Mouse (Mus musculus) MEL (cell line): ENCODE results near the gene Il1rapl1.

Experiments
- CTCF ChIP-seq, 3 experiments: IDR thresholded peaks in 2 of 3; conservative IDR thresholded peaks in 1 of 3; 2 replicates each; pipeline ENCODE4 v1.5.1; 2011 to 2012; ENCODE audit warnings: low read length in 3 of 3, low read depth in 2 of 3, mild to moderate bottlenecking in 2 of 3, improper control_type of control experiment in 1 of 3, inconsistent platforms in 1 of 3, mixed read lengths in 1 of 3, moderate library complexity in 1 of 3; ENCODE audit not compliant: control insufficient read depth in 1 of 3, insufficient read depth in 1 of 3, poor library complexity in 1 of 3, severe bottlenecking in 1 of 3
- EP300 ChIP-seq, 2 experiments: IDR thresholded peaks; 2 replicates each; pipeline ENCODE4 v1.6.1; 2011; ENCODE audit warnings: improper control_type of control experiment in 2 of 2, low read length in 2 of 2, low read depth in 1 of 2, mild to moderate bottlenecking in 1 of 2
- ETS1 ChIP-seq: IDR thresholded peaks from 2 replicates; pipeline ENCODE4 v1.6.1; 2012; ENCODE audit warnings: low read depth, mild to moderate bottlenecking, inconsistent platforms, low read length, improper control_type of control experiment, moderate library complexity
- GATA1 ChIP-seq: IDR thresholded peaks from 2 replicates; pipeline ENCODE4 v1.6.1; 2011; ENCODE audit warnings: low read depth, low read length, improper control_type of control experiment
- KAT2A ChIP-seq: conservative IDR thresholded peaks from 2 replicates; pipeline ENCODE4 v1.6.1; 2012; ENCODE audit warnings: low read depth, low read length, improper control_type of control experiment, inconsistent platforms
- MYB ChIP-seq: IDR thresholded peaks from 2 replicates; pipeline ENCODE4 v1.6.1; 2011; ENCODE audit warnings: mild to moderate bottlenecking, low read depth, low read length, improper control_type of control experiment
- NELFE ChIP-seq: IDR thresholded peaks from 2 replicates; pipeline ENCODE4 v1.6.1; 2011; ENCODE audit warnings: low read depth, low read length, improper control_type of control experiment
- POLR2A ChIP-seq, 2 experiments: IDR thresholded peaks; 2 replicates each; pipeline ENCODE4 v1.6.1; 2011 to 2012; ENCODE audit warnings: low read length in 2 of 2, mild to moderate bottlenecking in 2 of 2, control low read depth in 1 of 2, improper control_type of control experiment in 1 of 2, low read depth in 1 of 2, moderate library complexity in 1 of 2; ENCODE audit not compliant: control insufficient read depth in 1 of 2, insufficient read depth in 1 of 2, poor library complexity in 1 of 2
- SIN3A ChIP-seq: IDR thresholded peaks from 2 replicates; pipeline ENCODE4 v1.6.1; 2012; ENCODE audit warnings: low read length, improper control_type of control experiment, inconsistent platforms

DNA sequence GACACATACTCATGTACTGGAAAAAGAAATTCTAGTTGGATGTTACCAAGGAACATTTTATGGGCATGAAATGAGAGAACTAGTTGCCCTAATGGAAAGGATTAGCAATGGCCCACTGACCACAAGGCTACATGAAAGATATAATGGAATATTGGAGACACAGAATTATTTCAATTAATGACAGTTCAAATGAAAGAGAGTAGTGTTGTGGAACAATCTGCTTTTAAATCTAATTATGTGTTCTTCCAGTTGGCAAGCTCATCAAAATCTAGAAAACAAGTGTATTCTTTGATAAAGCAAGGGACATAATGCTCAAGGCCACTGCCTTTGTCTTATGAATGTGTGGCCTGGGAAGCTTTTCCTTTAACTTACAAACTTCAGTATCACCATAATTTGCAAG lies 1113.1 kb downstream of the Il1rapl1 start:
- TF ChIP-seq SIN3A: no peak
- no peak for TF ChIP-seq EP300 (IDR thresholded peaks at IDR 0.05; ENCODE audit: low read depth in 1 of 2, low read length in 2 of 2)
- no peak for TF ChIP-seq CTCF (IDR thresholded peaks at IDR 0.05 in 2 of 3, conservative IDR thresholded peaks at IDR 0.05 in 1 of 3; ENCODE audit: control insufficient read depth in 1 of 3, insufficient read depth in 1 of 3, low read depth in 2 of 3, low read length in 3 of 3, poor library complexity in 1 of 3, severe bottlenecking in 1 of 3)
- TF ChIP-seq NELFE: no peak
- no peak for TF ChIP-seq POLR2A (IDR thresholded peaks at IDR 0.05; ENCODE audit: control insufficient read depth in 1 of 2, insufficient read depth in 1 of 2, low read depth in 1 of 2, low read length in 2 of 2, poor library complexity in 1 of 2)
- TF ChIP-seq MYB: no peak
- no peak for TF ChIP-seq GATA1
- TF ChIP-seq ETS1: no peak
- TF ChIP-seq KAT2A: no peak
